Mouse (Mus musculus) left cerebral cortex, adult 8-10 months (tissue): ENCODE results near the gene Tmbim1. TPM values are rescaled to one million over a fixed set of nuclear protein-coding genes. Genes with fewer than 3 reads are reported as not detected.

Source experiments
- DNase-seq, 2 experiments: peaks; one replicate each; pipeline ENCODE4 v3.0.0; 2022; ENCODE audit warnings: low spot score in 2 of 2
- total RNA-seq, 4 experiments: library from RNA; stranded (reverse); gene quantifications; 2 replicates each; pipeline ENCODE4 v1.2.4; 2022

Tmbim1 gene
- total RNA-seq, 4 experiments from 2014 or later = 28.2 to 32.3 (median 31.4) TPM

- no peak for DNase-seq
These were observed 26.4 kb downstream of the Tmbim1 start for GRCm38 (mm10) chr1:74278988-74279387.

GRCm38 (mm10) chr1:74278538-74278937 lies 26.9 kb downstream of the Tmbim1 start, which contains the start of gene Gpbar1:
Gene Gpbar1, plus strand, starts transcription at chr1:74278550.
- no peak for DNase-seq

GRCm38 (mm10) chr1:74277883-74278537 lies 27.4 kb downstream of the Tmbim1 start:
- DNase-seq = no peak

- no peak for DNase-seq
These were observed 28.4 kb downstream of the Tmbim1 start for GRCm38 (mm10) chr1:74277041-74277440.

GRCm38 (mm10) chr1:74275015-74275414 lies 30.4 kb downstream of the Tmbim1 start:
- DNase-seq = no peak

- DNase-seq = no peak
These were observed 33.8 kb downstream of the Tmbim1 start for GRCm38 (mm10) chr1:74271659-74272058.

GRCm38 (mm10) chr1:74268750-74269149 lies 36.7 kb downstream of the Tmbim1 start:
- DNase-seq = no peak

- no peak for DNase-seq
These were observed 42.9 kb downstream of the Tmbim1 start for GRCm38 (mm10) chr1:74262510-74262909.

- DNase-seq = no peak
These were observed 48.6 kb downstream of the Tmbim1 start for GRCm38 (mm10) chr1:74256782-74257181.

- no peak for DNase-seq
These were observed 49.6 kb downstream of the Tmbim1 start for GRCm38 (mm10) chr1:74255704-74256345.

- DNase-seq = no peak
These were observed 55.3 kb downstream of the Tmbim1 start for GRCm38 (mm10) chr1:74250096-74250495.

GRCm38 (mm10) chr1:74249331-74249980 lies 56.0 kb downstream of the Tmbim1 start:
- no peak for DNase-seq

GRCm38 (mm10) chr1:74248799-74249198 lies 56.6 kb downstream of the Tmbim1 start:
- DNase-seq = no peak

GRCm38 (mm10) chr1:74245525-74245924 lies 59.9 kb downstream of the Tmbim1 start:
- DNase-seq = no peak

GRCm38 (mm10) chr1:74240832-74241231 lies 64.6 kb downstream of the Tmbim1 start:
- no peak for DNase-seq

- peak; percentile 50 to 85 for DNase-seq
These were observed 65.1 kb downstream of the Tmbim1 start for GRCm38 (mm10) chr1:74240311-74240710.

- DNase-seq = peak in 1 of 2 experiments; percentile 49
These were observed 65.8 kb downstream of the Tmbim1 start for GRCm38 (mm10) chr1:74239618-74240017.

- no peak for DNase-seq
These were observed 66.3 kb downstream of the Tmbim1 start for GRCm38 (mm10) chr1:74239162-74239561.
